Mouse (Mus musculus) kidney, adult 10 weeks (tissue): ENCODE results near the gene 2810408A11Rik. TPM values are rescaled to one million over a fixed set of nuclear protein-coding genes. Genes with fewer than 3 reads are reported as not detected.

Experiments used
- polyA plus RNA-seq: library from polyadenylated mRNA; stranded (reverse); fragments of 350-450 nt; fragmentation: Illumina TruSeq; extraction: RNeasy Lipid Tissue Mini Kit (QIAGEN cat#74804); gene quantifications from one replicate; pipeline ENCODE4 v1.2.3, GENCODE M21; 2014; ENCODE audit warnings: low read depth, low replicate concordance

Gene 2810408A11Rik
- 1.1 TPM for polyA plus RNA-seq

GRCm38 (mm10) chr11:69900471-69901405 lies at the start of gene 2810408A11Rik, which contains the start of gene Neurl4:
Gene 2810408A11Rik, minus strand, starts transcription at chr11:69900987.
Gene Neurl4, plus strand, starts transcription at chr11:69901072.

GRCm38 (mm10) chr11:69948066-69948762 lies 47.4 kb upstream of the 2810408A11Rik start, which contains the start of gene Slc2a4:
Gene Slc2a4, minus strand, starts transcription at chr11:69948188.

GRCm38 (mm10) chr11:69935137-69935879 lies 34.5 kb upstream of the 2810408A11Rik start, which contains the start of gene Ybx2:
Gene Ybx2, plus strand, starts transcription at chr11:69935796.

GRCm38 (mm10) chr11:69921114-69922011 lies 20.6 kb upstream of the 2810408A11Rik start, which contains the start of gene Eif5a:
Gene Eif5a, minus strand, starts transcription at chr11:69921958.

GRCm38 (mm10) chr11:69913554-69914371 lies 13.0 kb upstream of the 2810408A11Rik start, which contains the start of gene Gps2:
Gene Gps2, plus strand, starts transcription at chr11:69913888.

GRCm38 (mm10) chr11:69895291-69895690 lies 5.5 kb downstream of the 2810408A11Rik start, which contains the start of gene Acap1:
Gene Acap1, minus strand, starts transcription at chr11:69895539.

GRCm38 (mm10) chr11:69880853-69881603 lies 19.8 kb downstream of the 2810408A11Rik start, which contains the start of gene Kctd11:
Gene Kctd11, minus strand, starts transcription at chr11:69881406.

GRCm38 (mm10) chr11:69877878-69878277 lies 22.9 kb downstream of the 2810408A11Rik start, which contains the start of gene Tmem95:
Gene Tmem95, minus strand, starts transcription at chr11:69878018.

GRCm38 (mm10) chr11:69858113-69858998 lies 42.4 kb downstream of the 2810408A11Rik start, which contains the start of gene Tnk1:
Gene Tnk1, minus strand, starts transcription at chr11:69858730.

Other genes with a start within 250 kb of the 2810408A11Rik start
- gene Sox15, start 245.7 kb downstream of the 2810408A11Rik start, polyA plus RNA-seq = not detected
- 16.5 TPM for gene Mpdu1, start 238.3 kb downstream of the 2810408A11Rik start, polyA plus RNA-seq
- 1.3 TPM for gene Cd68, start 234.8 kb downstream of the 2810408A11Rik start, polyA plus RNA-seq
- 371 TPM for gene Eif4a1, start 228.6 kb downstream of the 2810408A11Rik start, polyA plus RNA-seq
- gene Senp3, start 218.9 kb downstream of the 2810408A11Rik start, polyA plus RNA-seq = 58.9 TPM
- gene Tnfsf13, start 215.2 kb downstream of the 2810408A11Rik start, polyA plus RNA-seq = 5.9 TPM
- gene Tnfsf12, start 205.1 kb downstream of the 2810408A11Rik start, polyA plus RNA-seq = 2.4 TPM
- gene Tnfsfm13, start 204.9 kb downstream of the 2810408A11Rik start, polyA plus RNA-seq = 1.1 TPM
- gene Polr2a, start 142.3 kb downstream of the 2810408A11Rik start, polyA plus RNA-seq = 20.8 TPM
- not detected for gene Slc35g3, start 139.0 kb downstream of the 2810408A11Rik start, polyA plus RNA-seq
- gene Zbtb4, start 135.1 kb downstream of the 2810408A11Rik start, polyA plus RNA-seq = 16.5 TPM
- 3.2 TPM for gene Chrnb1, start 105.0 kb downstream of the 2810408A11Rik start, polyA plus RNA-seq
- 3.0 TPM for gene Fgf11, start 99.1 kb downstream of the 2810408A11Rik start, polyA plus RNA-seq
- gene Tmem102, start 95.4 kb downstream of the 2810408A11Rik start, polyA plus RNA-seq = 6.4 TPM
- not detected for gene Gm39566, start 85.7 kb downstream of the 2810408A11Rik start, polyA plus RNA-seq
- gene Spem2, start 82.5 kb downstream of the 2810408A11Rik start, polyA plus RNA-seq = not detected
- not detected for gene Spem1, start 78.8 kb downstream of the 2810408A11Rik start, polyA plus RNA-seq
- 0.20 TPM for gene Nlgn2, start 63.2 kb downstream of the 2810408A11Rik start, polyA plus RNA-seq
- 42.3 TPM for gene Tmem256, start 62.5 kb downstream of the 2810408A11Rik start, polyA plus RNA-seq
- gene Plscr3, start 54.6 kb downstream of the 2810408A11Rik start, polyA plus RNA-seq = 0.77 TPM
- 1.4 TPM for gene Tnk1, start 42.3 kb downstream of the 2810408A11Rik start, polyA plus RNA-seq
- not detected for gene Tmem95, start 23.0 kb downstream of the 2810408A11Rik start, polyA plus RNA-seq
- gene Kctd11, start 19.6 kb downstream of the 2810408A11Rik start, polyA plus RNA-seq = 2.0 TPM
- gene Acap1, start 5.4 kb downstream of the 2810408A11Rik start, polyA plus RNA-seq = not detected
- 3.5 TPM for gene Neurl4, start 85 bp upstream of the 2810408A11Rik start, polyA plus RNA-seq
- 15.6 TPM for gene Gps2, start 12.9 kb upstream of the 2810408A11Rik start, polyA plus RNA-seq
- 156 TPM for gene Eif5a, start 21.0 kb upstream of the 2810408A11Rik start, polyA plus RNA-seq
- gene Ybx2, start 34.8 kb upstream of the 2810408A11Rik start, polyA plus RNA-seq = 12.8 TPM
- 1.3 TPM for gene Slc2a4, start 47.2 kb upstream of the 2810408A11Rik start, polyA plus RNA-seq
- 10.0 TPM for gene Cldn7, start 63.8 kb upstream of the 2810408A11Rik start, polyA plus RNA-seq
- gene Ctdnep1, start 80.2 kb upstream of the 2810408A11Rik start, polyA plus RNA-seq = 38.7 TPM
- 8.3 TPM for gene Elp5, start 81.5 kb upstream of the 2810408A11Rik start, polyA plus RNA-seq
- 681 TPM for gene Gabarap, start 90.2 kb upstream of the 2810408A11Rik start, polyA plus RNA-seq
- gene Phf23, start 94.8 kb upstream of the 2810408A11Rik start, polyA plus RNA-seq = 9.9 TPM
- 0.57 TPM for gene Dvl2, start 99.6 kb upstream of the 2810408A11Rik start, polyA plus RNA-seq
- 21.1 TPM for gene Acadvl, start 114.4 kb upstream of the 2810408A11Rik start, polyA plus RNA-seq
- gene Dlg4, start 116.0 kb upstream of the 2810408A11Rik start, polyA plus RNA-seq = 0.53 TPM
- gene Asgr1, start 153.1 kb upstream of the 2810408A11Rik start, polyA plus RNA-seq = not detected
- not detected for gene Asgr2, start 191.7 kb upstream of the 2810408A11Rik start, polyA plus RNA-seq
- 5.1 TPM for gene Mgl2, start 229.3 kb upstream of the 2810408A11Rik start, polyA plus RNA-seq